Mouse (Mus musculus) Muller cell, postnatal 12 days (primary cell): ENCODE results near the gene Nr1h4.

Source experiments
- DNase-seq: peaks from one replicate; pipeline ENCODE4 v3.0.0-alpha.2; 2015; ENCODE audit errors: inconsistent ontology term

The Nr1h4 gene

DNA sequence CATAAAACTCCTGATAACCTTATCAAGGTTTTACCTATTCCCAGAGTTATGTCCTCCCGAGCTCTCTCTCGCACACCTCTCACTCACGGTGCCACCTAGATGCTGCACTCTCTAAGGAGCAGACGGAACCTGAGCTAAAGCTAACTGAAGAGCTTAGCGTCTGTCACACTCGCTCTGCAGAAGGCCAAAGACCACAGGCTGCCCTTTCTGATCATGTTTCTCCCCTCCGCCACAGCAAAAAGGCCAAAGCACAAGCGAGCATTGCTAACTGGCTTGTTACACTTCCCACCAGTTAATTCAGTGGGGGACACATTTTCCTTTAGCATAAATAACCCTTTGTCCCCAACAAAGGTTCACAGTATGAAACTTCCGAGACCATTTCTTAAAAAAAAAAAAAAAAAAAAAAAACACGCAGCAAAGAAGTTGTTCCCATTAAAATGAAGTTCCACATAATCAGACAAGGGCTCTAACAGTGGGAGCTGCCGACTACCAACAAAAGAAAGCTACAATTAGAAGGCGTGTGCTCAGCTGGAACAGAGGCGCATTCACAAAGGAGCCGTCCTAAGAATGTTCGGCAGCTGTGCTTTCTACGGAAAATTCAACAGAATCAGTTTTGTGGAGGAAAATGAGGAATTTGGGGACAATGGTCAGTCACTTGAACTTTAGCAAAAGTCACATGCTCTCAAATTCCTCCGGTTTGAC is 98.7 kb downstream of the Nr1h4 start:
- DNase-seq = peak; percentile 86

DNA sequence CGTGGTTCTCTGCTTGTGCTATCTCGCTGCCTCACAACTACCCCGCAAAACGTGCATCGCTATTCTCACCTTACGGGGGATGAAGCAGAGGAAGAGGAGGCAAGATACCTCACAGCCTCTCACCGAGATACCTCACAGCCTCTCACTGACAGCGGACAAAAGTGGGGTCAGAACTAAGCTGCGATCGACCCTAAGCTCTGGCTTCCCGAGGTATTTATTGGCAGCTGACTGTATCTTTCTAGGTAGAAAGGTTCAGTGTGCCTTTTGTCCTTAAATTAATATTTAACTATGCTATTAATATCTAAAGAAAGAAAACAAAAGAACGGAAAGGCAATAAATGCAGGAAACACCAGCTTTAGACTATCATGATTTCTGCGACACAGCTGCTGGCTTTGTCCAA is 100.6 kb downstream of the Nr1h4 start:
- DNase-seq = no peak

DNA sequence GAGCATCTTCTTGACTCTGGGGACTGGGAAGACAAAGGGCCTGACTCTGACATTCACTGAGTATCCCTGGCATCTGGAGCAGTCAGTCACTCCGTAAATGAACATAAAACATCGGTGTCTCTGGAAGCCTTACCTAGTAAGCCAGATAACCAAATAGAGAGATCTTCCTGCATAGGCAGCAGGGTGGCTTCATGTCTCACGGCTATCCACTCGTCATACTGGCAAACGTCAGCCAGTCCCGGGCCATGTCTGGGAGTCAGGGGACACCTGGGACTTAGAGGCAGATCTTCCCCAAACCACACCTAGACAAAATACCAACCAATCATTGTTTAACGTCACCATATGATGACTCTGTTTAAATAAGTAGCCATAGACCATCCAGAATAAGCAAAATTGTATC is 102.6 kb downstream of the Nr1h4 start:
- DNase-seq = no peak

DNA sequence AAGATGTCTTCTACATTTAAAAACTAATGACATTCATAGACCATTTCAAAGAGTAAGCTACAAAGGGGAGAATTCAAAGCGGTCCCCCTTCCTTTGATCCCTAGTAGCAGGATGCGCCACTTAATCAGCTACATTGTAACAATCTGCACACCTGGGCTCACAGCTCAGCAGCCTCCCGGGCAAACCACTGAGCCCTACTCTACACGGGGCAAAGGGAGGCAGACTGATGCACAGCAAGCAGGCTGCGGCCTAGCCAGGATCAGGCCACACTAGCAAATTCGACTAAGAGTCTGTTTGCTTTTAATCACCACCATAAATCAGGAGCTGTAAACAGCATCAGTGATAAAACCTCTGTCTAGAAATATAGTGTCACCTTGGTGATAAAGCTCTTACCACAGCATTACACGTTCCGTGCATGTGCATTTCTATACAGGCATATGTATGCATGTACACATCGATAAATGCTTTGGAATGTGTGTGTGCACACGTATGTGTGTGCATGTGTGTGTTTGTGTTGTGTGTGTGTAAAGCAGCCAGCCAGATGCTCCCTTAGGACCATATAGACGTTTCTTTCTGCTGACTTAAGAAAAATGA is 108.5 kb downstream of the Nr1h4 start:
- no peak for DNase-seq

DNA sequence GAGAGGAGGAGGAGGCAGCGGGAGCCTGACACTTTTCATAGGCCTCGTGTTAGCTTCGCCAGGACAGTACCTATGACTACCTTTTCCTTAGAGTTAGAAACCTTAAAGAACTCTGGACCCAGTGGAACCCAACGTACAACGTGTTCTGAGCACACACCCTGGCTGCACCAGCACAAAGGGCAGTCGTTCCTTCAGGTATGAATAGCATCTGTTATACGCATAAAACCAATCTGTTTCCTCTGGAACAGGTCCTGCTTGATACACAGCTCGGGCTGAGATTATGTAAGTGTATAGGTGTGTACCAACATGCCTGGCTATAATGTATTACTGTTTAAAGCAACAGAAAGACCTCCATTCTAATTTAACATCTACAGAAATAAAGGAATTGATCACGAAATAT is 109.2 kb downstream of the Nr1h4 start:
- no peak for DNase-seq

DNA sequence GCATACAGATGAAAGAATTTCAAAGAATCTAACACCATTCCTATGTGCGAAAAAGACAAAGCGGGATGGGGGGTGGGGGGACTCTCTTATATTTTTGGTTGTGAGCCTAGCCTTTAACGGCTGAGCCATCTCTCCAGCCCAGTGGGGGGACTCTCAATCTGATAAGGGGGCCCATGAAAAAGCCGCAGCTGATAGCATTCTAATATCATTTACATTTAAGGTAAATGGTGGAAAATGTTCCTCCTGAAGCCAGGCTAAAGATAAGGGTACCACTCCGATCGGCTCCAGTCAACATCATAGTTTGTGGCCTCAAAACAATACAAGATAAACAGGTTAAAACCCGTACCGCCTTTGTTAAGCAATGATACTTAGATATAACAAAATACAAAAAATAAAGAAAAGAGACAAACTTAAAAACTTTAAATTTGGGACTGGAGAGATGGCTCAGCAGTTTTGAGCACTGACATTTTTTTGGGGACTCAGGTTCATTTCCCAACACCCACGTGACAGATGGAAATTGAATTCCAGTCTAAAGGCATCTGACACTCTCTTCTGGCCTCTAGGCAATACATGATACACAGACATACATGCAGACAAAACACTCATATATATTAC is 110.1 kb downstream of the Nr1h4 start:
- no peak for DNase-seq

DNA sequence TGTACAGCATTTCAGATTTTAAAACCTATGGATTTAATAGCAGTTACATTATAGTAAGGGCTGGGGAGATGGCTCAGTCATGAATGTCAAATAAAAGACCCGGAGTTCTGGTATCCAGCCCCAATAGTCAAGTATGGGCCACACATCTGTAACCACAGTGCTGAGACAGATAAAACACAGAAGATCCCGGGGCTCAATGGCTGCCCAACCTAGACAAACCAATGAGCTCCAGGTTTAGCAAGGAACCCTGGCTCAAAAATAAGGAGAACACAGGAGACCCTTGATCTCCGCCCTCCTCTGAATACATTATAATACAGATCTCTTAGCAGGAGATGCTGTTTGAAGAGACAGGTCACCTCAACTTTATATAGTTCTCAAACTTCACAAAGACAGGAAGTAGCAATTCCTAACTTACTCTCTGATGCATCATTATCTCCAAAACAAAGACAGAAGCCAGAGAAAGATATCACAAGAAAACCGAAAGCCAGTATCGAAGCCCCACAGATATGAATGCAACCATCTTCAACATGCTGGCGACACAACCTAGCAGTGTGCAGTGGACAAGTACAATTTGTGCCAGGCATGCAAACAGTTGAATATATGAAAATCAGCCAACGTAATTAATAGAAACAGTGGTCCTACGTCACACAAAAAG is 110.8 kb downstream of the Nr1h4 start:
- DNase-seq = no peak

DNA sequence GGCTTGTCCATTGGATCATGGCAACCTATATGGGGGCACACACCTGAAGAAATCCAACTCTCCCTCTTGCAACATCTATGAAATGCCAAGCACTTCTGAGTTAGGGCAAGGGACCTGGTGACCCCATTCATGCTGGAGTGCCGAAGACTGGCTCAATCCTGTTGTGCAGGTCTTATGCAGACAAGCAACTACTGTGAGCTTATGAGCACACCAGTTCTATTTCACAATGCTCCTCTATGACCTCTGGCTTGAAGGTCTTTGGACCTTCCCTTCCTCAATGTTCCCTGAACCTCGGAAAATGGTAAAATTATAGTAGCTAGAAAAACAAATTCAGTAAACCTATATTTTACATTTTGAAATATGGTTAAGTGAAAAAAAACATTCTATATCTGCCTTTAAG is 115.4 kb downstream of the Nr1h4 start:
- DNase-seq = no peak

DNA sequence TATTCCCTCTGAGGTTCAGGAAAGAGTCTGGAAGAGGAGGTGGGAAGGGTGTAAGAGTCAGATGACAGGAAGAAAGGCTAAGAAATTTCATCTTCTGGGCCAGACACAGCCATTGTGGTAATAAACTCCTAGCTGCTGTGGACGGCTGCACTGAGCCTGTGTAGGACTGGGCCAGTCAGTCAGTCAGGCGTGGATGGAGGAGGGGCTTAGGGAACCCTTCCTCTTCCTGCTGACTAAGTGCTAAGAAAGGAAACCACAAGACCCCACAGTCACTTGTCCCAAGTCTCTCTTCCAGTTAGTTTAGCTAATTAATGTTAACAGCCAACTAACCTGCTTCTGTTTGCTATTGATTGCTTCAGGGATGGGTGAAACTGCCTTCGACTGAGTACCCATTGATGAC is 117.9 kb downstream of the Nr1h4 start:
- DNase-seq = no peak

DNA sequence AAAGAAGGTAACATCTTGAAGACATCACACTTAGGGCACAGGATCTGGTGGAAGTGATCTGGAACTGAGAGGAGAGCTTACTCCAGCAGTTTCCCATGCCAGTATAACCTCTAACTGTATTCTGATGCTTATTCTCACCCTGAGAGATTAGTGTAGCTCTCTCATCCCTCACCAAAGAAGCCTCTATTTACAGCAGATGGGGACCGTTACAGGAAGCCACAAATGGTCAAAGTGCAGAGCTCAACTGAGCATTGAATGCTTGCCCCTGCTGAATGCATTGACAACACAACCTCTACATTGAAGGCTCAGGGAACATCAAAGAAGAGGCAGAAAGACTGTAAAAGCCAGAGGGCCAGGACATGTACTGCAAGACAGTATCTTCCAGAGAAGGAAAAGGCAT is 125.8 kb downstream of the Nr1h4 start:
- DNase-seq = no peak

DNA sequence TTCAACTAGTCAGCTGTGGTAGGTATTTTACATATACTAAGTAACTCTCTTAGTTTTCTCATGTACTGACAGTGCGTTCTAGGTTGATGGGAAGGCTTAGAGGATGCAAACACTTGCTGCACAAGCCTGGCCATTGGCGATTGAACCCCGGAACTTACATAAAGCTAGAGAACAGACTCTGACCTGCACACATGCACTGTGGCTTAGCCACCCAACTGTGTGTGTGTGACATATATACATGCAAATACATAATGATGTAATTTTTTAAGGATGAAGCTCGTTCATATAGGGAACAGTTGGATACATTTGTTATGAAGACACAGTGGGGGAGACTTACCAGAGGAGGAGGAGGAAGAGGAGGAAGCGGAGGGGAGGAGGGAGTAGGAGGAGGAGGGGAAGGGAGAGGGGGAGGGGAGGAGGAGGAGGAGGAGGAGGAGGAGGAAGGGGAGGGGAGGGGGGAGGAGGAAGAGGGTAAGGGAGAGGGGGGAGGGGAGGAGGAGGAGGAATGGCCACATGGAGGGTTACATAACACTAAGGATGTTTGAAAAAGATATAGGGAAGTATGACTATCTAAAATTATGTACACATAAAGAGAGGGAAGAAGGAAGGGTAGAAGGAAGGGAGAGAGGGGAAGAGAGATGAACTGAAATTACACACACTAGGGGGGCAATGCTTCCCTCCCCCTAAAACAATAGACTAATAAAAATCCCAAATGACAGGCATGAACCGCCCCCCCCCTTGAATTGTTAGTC is 126.5 kb downstream of the Nr1h4 start:
- DNase-seq = no peak

DNA sequence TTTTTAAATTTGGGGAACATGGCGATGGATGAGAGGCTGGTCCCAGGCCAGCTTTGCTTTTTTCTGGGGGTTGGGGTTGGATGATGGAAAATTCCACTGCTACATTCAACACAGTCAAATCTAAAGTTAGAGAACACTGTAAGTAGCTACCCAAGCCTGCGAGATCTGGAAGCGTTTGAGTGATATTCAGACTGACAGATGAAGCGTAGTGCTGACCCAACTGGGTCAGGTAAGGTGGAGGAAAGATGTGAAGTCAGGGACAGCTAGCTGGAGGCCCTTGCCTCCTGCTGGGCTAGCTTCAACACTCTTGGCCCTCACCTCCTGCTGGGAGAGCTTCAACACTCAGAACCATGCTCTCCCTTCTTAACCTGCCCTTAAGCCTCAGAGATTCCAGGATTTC is 128.4 kb downstream of the Nr1h4 start:
- no peak for DNase-seq
